Mouse (Mus musculus) kidney, postnatal 25 days (tissue): ENCODE measurements at regions not wholly inside any gene's neighbourhood (a gene's known extent, or its start where the extent isn't known, plus 50 kb on each side); places are given as distances from the start of the nearest gene placed in this dataset.
"Not testable (repeated sequence)": the region's sequence is repeated elsewhere in the genome, so short reads cannot be mapped to it uniquely, and the experiment has no call there.

Experiments used
- DNase-seq, 2 experiments: peaks; one replicate each; pipeline ENCODE4 v3.0.0; 2021; ENCODE audit warnings: mixed read lengths in 2 of 2

GRCm38 (mm10) chr8:26622311-26623052, 354.6 kb upstream of the Zfp703 start:
- no peak for DNase-seq

GRCm38 (mm10) chr8:26626186-26626585, 350.9 kb upstream of the Zfp703 start:
- DNase-seq: no peak

GRCm38 (mm10) chr8:26626651-26627077, 350.5 kb upstream of the Zfp703 start:
- peak in 1 of 2 experiments; percentile 34 for DNase-seq

- DNase-seq: no peak
These were observed 349.8 kb upstream of the Zfp703 start for GRCm38 (mm10) chr8:26627191-26627891.

GRCm38 (mm10) chr8:26630544-26630943, 346.6 kb upstream of the Zfp703 start:
- no peak for DNase-seq

- no peak for DNase-seq
These were observed 341.4 kb upstream of the Zfp703 start for GRCm38 (mm10) chr8:26635701-26636100.

GRCm38 (mm10) chr8:26645375-26645774, 331.8 kb upstream of the Zfp703 start:
- DNase-seq: not testable (repeated sequence)

GRCm38 (mm10) chr8:26650287-26650686, 326.8 kb upstream of the Zfp703 start:
- DNase-seq: no peak

GRCm38 (mm10) chr8:26655897-26656296, 321.2 kb upstream of the Zfp703 start:
- no peak for DNase-seq

GRCm38 (mm10) chr8:26656310-26657075, 320.6 kb upstream of the Zfp703 start:
- DNase-seq: no peak

GRCm38 (mm10) chr8:26659381-26659780, 317.7 kb upstream of the Zfp703 start:
- peak in 1 of 2 experiments; percentile 41 for DNase-seq

- no peak for DNase-seq
These were observed 307.6 kb upstream of the Zfp703 start for GRCm38 (mm10) chr8:26669541-26669940.

- no peak for DNase-seq
These were observed 304.4 kb upstream of the Zfp703 start for GRCm38 (mm10) chr8:26672486-26673395.

GRCm38 (mm10) chr8:26677584-26678138, 299.5 kb upstream of the Zfp703 start:
- DNase-seq: no peak

GRCm38 (mm10) chr8:26680891-26681381, 296.2 kb upstream of the Zfp703 start:
- DNase-seq: no peak

GRCm38 (mm10) chr8:26687146-26687545, 290.0 kb upstream of the Zfp703 start:
- peak in 1 of 2 experiments; percentile 43 for DNase-seq

GRCm38 (mm10) chr8:26688035-26688434, 289.1 kb upstream of the Zfp703 start:
- DNase-seq: no peak

- DNase-seq: no peak
These were observed 288.2 kb upstream of the Zfp703 start for GRCm38 (mm10) chr8:26688745-26689478.

- no peak for DNase-seq
These were observed 287.5 kb upstream of the Zfp703 start for GRCm38 (mm10) chr8:26689479-26690177.

- no peak for DNase-seq
These were observed 286.9 kb upstream of the Zfp703 start for GRCm38 (mm10) chr8:26690178-26690735.
